Mouse (Mus musculus) urinary bladder, postnatal 10 days (tissue): Measurements from ENCODE around the gene 1190005I06Rik.

Experiments
- DNase-seq: peaks from one replicate; pipeline ENCODE4 v3.0.0; 2022; ENCODE audit warnings: low spot score

1190005I06Rik gene

DNA sequence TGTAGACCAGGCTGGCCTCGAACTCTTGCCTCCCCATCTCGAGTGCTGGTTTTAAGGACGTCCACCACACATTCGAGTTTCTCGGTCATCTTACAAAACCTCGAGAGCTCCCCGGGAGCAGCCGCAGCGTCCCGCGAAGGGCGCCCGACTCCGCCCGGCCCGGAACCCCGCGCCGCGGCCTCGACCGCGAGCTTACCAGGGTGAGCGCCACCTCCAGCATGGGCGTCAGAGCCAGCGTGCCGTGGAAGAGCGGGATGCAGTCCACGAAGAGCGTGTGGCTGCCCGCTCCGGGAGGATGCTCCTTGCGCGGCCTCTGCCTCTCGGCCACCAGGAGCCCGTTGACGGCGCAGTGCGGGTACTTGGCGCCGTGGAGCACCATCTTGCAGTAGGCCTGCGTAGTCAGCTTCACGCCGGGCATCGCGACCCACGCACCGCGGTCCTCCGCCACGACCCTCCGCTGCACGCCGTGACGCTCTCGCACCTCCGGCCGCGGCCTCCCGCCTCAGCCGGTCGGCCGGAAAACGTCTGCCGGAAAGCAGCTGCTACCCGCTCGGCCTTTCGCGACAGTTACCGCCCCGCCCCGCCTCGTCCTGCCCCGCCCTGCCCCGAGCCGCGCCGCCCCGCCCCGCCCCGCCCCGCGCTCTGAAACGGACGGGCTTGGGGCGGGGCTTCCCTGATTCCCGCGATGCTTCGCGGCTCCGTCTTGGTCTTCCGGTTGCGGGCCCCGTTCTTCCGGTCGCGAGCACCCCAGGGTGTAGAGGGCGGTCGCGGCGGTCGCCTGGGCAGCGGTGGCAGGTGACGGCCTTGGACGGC, 20.3 kb upstream of the 1190005I06Rik start, which contains the start of the genes Gm27021 and Cox4i1:
TSS of gene Gm27021 (minus strand) at position 519 of the 813 bp plus-strand sequence.
TSS of gene Cox4i1 (plus strand) at position 662 of the 813 bp plus-strand sequence.
- peak; percentile 72 for DNase-seq

DNA sequence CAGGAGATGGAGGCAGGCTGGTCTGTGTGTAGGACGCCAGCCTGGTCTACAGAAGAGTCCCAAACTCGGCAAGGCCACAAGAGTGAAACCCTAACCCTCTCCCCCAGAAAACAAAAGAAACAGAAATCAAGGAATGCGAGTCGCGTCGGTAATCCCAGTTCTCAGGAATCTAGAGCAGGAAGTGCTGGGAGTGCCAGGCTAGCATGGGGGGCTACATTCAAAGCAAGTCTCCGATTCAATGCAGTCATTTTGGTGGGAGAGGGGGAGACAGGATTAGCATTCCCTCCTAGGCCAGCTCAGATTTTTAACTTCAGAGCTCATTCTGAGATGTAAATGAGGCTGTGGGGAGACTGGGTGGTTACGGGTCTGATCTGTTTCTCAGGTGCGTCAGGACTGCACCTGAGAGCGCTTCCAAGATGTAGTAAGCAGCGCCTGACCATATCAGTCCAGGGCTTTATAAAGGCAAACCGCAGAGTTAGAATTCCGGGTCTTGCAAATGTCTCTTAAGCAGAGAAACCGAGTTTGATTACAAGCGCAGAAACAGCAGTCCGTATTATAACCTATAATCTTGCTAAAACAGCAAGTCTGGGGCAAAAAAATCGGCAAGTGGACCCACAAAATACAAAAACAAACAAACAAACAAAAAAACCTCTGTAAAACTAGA, 19.5 kb upstream of the 1190005I06Rik start:
- no peak for DNase-seq

DNA sequence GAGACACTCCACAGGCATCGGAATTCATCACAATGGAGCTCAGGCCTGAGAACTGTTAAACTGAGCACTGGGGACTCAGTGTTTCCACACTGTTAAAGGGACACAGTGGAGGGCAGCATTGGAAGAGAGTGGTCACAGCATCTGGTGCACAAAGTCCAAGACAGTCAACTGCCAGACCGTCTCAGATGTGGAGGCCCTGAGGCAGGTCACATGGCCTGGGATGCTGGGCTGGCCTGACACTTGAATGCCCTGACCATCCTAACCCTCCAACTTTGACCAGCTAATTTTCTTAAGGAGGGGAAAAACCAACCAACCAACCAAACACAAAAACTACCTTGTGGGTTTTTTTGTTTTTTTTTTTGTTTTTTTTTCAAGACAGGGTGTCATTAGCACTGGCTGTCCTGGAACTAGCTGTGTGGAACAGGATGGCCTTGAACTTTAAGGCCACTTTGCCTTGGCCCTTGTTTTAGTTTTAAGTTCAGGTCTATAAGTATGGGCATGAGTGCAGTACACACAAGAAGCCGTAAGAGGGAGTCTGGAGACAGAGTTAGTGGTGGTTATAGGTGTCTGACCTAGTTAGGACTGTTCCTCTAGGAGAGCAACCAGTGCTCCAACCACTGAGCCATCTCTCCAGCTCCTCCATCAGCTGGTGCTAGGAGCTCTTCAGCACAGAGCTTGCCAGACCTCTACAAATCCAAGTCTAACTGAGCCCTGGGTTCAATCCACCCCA, 18.5 kb upstream of the 1190005I06Rik start:
- DNase-seq = no peak

DNA sequence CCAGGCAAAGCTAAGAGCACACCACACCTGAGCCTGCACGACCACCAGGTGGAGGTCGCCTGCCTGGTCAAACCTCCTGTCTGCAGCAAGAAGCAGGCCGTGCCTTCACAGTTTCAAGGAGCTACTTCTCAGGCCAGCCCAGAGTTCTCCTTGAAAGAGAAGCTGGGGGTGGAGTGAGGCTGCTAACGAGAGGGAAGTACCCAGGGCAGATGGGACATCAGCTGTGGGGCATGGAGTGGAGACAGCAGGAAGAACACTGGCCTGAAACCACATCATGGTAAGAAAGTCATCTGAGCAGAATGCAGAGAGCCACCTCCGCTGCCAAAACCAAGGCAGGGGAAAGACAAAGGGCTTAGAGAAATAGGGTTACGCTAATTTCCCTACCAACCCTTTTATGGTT, 17.1 kb upstream of the 1190005I06Rik start:
- no peak for DNase-seq

- no peak for DNase-seq
Observed at GRCm38 (mm10) chr8:120657415-120657814, 10.0 kb upstream of the 1190005I06Rik start.

DNA sequence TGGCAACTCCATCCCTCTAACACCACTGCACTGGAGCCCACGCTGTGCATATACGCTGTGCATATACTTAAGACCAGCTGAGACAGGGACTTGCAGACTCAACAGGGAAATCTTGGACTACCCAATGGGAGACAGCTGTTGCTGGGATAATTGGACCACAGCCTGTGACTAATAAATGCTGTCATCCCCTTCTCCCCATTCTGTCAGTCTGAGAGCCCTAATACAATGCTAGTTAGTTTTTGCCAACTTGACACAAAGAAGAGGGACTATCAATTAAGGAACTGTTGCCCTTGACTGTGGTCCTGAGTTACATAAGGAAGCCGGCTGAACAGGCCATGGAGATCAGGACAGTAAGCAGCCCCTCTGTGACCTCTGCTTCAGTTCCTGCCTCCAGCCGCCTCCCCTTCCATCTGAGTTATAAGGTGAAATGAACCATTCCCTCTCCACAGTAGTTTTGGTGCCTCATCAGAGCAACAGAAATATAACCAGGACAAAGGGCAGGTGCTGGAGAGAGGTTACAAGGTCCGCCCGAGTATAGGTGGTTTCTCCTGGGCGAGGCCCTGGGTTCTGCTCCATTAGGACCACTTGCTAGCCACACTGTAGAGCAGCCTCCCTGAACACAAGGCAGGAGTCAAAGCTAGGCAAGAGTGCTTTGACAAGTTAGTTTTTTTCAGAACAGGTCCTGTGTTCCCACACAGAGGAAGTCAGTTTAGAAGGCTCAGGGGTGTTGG, 9.1 kb upstream of the 1190005I06Rik start:
- no peak for DNase-seq

DNA sequence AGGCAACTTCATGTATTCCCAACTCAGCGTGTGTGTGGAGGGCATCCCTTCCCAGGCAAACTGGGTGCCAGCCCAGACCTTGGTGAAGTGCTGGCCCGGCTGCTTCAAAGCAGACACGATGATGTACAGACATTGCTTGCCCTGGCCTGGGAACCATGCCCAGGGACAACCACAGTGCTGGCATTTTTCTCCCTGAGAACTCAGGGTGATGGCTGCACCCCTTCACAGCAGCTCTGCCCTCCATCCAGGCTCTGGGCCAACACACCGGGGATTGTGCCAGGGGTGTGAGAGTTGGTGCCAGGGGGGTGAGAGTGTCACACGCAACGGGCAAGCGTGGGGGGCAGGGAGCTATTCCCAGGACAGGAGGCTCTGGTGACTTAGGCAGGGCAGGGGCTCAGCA, 2.8 kb downstream of the 1190005I06Rik start:
- no peak for DNase-seq

GRCm38 (mm10) chr8:120642031-120642662, 5.3 kb downstream of the 1190005I06Rik start:
- no peak for DNase-seq

- DNase-seq = no peak
Observed at GRCm38 (mm10) chr8:120641245-120641644, 6.2 kb downstream of the 1190005I06Rik start.

- DNase-seq = no peak
Observed at GRCm38 (mm10) chr8:120634329-120634839, 13.0 kb downstream of the 1190005I06Rik start.

DNA sequence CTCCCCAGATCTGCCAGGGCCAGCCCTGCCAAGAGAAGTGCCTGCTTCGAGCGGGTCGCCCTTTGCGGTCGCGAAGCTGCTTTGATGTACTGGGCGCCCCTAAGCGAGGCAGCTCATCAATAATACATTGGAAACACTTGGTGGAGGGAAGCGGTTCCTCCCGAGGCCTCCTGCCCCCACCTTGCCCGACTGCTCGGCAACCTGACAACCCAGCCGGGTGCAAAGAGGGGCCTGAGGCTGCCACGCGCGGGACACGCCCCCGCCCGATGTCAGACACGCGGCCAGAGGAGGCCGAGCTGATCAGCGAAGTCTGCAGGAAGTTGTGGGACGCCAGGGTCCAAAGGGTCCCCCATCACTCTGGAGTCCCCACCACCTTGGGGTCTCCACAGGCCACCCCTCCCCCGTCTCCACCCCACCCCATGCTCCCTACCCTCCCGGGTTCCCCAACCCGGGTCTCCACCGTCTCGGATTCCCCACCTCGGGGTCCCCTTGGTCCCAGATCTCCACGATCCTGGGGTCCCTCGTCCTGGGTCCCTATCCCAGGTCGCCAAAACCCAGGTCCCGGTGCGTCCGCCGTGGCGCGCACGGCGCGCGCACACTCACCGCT, 13.7 kb downstream of the 1190005I06Rik start:
- DNase-seq = no peak

DNA sequence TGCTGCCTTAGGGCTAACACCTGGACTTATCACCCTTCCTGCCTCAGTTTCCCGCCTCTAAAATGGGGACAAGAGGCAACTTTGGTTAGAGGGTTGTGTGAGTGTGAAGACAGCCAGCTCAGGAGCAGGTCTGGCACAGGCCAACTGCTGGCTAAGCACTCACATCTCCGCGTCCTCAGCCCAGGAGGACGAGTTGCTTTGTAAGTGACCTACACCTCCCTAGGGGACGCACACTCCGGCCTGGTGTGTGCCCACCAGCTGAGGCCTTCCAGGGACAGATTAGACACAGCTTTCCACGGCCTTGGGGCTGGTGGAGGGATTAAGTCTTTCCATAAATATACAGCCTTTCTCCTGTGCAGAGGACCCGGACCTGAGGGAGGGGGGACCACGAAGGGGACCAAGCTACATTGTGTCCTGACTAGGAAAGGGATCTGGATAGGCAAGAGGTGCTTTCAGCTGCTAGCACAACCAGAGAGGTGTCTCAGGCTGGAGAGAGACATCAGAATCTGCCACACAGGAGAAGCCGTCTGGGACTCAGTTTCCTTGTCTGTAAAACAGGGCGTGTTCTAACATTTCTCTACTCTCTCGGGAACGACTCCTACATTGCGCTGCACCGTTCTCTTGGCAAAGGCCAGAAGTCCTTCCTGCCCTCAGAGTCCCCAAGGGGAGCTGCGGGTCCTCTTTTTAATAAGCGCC, 14.3 kb downstream of the 1190005I06Rik start:
- no peak for DNase-seq

GRCm38 (mm10) chr8:120631441-120632375, 15.7 kb downstream of the 1190005I06Rik start:
- DNase-seq = no peak

DNA sequence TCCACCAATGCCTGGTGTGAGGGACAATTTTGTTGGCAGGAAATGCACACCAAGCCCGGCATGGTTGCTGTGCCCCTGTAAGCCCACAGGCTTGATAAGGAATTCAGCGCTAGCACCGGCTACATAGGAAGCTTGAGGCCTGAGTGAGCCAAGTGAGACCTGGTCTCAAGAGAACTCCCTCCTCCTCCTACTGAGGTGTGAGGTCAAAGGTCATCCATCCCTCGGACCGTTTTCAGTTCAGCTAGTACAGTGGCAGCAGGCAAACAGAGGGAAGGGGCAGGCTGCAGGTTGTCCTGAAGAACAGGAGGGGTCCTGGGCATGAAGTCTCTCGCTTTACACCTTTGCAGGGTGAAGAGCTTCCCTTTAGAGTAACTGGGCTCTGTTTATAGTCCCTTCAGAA, 16.6 kb downstream of the 1190005I06Rik start:
- no peak for DNase-seq

DNA sequence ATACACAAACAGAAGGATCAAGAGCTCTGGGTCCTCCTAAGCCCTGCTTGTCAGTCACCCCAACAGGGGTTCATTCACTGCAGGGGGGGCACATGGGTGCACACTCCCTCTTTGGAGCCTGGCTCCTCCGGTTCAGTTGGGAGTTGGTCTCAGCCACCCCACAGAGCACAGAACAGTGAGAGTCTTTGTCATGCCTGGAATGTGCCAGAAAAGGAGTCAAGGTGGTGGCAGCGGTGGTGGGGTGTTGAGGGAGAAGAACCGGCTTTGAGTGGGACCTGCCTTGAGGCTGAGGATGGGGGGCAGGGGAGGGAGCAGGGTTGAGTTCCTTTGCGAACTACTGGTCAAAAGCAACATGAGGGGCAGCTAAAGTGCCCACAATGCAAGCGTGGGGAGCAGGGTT, 17.4 kb downstream of the 1190005I06Rik start:
- no peak for DNase-seq

GRCm38 (mm10) chr8:120627298-120627697, 20.1 kb downstream of the 1190005I06Rik start:
- no peak for DNase-seq

- DNase-seq = no peak
Observed at GRCm38 (mm10) chr8:120626461-120626860, 21.0 kb downstream of the 1190005I06Rik start.

- DNase-seq = no peak
Observed at GRCm38 (mm10) chr8:120623608-120624007, 23.8 kb downstream of the 1190005I06Rik start.

GRCm38 (mm10) chr8:120622161-120622560, 25.3 kb downstream of the 1190005I06Rik start:
- no peak for DNase-seq
